7 mouse cellular contexts compared by ENCODE assay signal in the genomic region with DNA sequence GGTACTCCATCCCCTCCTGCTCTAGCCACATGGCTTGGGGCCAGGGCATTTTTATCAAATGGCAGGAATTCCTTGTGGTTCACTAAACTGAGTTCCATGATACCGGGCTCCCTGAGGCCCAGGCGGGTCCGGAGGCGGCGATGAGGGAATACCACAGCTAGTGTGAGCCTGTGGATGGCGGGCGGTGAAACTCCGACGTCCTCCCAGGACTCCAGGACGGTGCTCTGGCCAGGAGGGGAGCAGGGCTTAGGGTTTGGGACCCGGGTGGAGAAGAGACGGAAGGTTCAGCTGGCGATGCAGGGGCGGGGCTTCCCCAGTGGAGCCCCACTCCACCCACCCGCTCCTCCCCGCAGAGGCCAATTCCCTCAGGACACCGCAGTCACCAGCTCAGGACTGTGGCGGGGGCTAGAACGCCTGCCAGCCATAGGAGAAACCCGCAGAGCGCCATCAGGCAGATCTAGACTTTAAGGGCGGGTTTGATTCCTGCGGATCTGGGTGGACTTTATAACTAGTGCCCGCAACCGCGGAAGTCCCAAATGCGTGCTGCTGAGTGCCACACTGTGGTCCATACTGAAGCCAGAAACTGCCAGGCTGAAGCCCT. TPM values are rescaled to one million over a fixed set of nuclear protein-coding genes. Genes with fewer than 3 reads are reported as not detected.
DNase-seq lines count a peak whose midpoint lies in the region; ATAC-seq lines count a peak whose summit lies in the region.

No protein-coding gene starts in this region.

- peak overlapping the region; percentile 26 for H3K4me3 ChIP-seq in forebrain, embryonic 14.5 days (ENCODE audit: low read depth, low read length)

- H3K9ac ChIP-seq in forebrain, embryonic 14.5 days (ENCODE audit: low read length): peak overlapping the region; percentile 43

- no peaks in the 10 kb centered on the region for H3K4me1 ChIP-seq in forebrain, embryonic 14.5 days (ENCODE audit: control insufficient read depth, insufficient read depth, low read length)

- H3K4me2 ChIP-seq in forebrain, embryonic 14.5 days (ENCODE audit: low read length): peak overlapping the region; percentile 45

- 2% methylated on average over 27 of the region's 27 CpGs for WGBS in forebrain, embryonic 14.5 days

- ATAC-seq in forebrain, embryonic 14.5 days: no peak; the same call in 1 of the 2 replicates

- no peak overlapping the region for H3K27ac ChIP-seq in forebrain, embryonic 14.5 days (ENCODE audit: low read depth, low read length)

- H3K9me3 ChIP-seq in forebrain, embryonic 14.5 days (replicated peaks; ENCODE audit: control insufficient read depth, low read length): no peaks in the 10 kb centered on the region

- H3K27me3 ChIP-seq in forebrain, embryonic 14.5 days (replicated peaks; ENCODE audit: control insufficient read depth, insufficient read depth, low read length): peaks cover 17% of the 10 kb centered on the region

- DNase-seq in B cell, adult 2 months: peak; percentile 29 to 32
- peak; percentile 26 for DNase-seq in CD4-positive, CD25-positive, alpha-beta regulatory T cell, adult 2 months (ENCODE audit: low read depth, low spot score)
- DNase-seq in forebrain, embryonic 14.5 days (ENCODE audit: low spot score): peak; percentile 14
- peak; percentile 31 to 37 for DNase-seq in kidney, postnatal 4 days
- DNase-seq in naive thymus-derived CD4-positive, alpha-beta T cell, adult 2 months (ENCODE audit: low read depth): peak; percentile 37
- DNase-seq in spleen, adult 18-20 months: no peak
- DNase-seq in frontal cortex, adult 2 months (ENCODE audit: extremely low spot score in 1 of 2, low spot score in 1 of 2): no peak

- H3K36me3 ChIP-seq in forebrain, embryonic 14.5 days (ENCODE audit: control insufficient read depth, insufficient read depth, low read length): no peaks in the 10 kb centered on the region

RNA-seq across cellular contexts. Expression of gene Rpp21, which starts 20.4 kb away (rescaled TPM):
- 103 and 128 TPM in 2 replicates for polyA plus RNA-seq in forebrain, embryonic 14.5 days (2014; fragmentation: Nextera tagmentation; extraction: Ambion mirVana)
- polyA plus RNA-seq in frontal cortex, adult 2 months (2012; rRNA removed): 60.3 and 67.4 TPM in 2 replicates

RNA-seq across cellular contexts. Expression of gene Trim39, which starts 34.6 kb away (rescaled TPM):
- polyA plus RNA-seq in forebrain, embryonic 14.5 days (2014; fragmentation: Nextera tagmentation; extraction: Ambion mirVana): 13.3 and 15.2 TPM in 2 replicates
- polyA plus RNA-seq in frontal cortex, adult 2 months (2012; rRNA removed): 34.0 and 39.7 TPM in 2 replicates

RNA-seq across cellular contexts. Expression of gene H2-T3, which starts 47.3 kb away (rescaled TPM):
- not detected in 2 replicates for polyA plus RNA-seq in forebrain, embryonic 14.5 days (2014; fragmentation: Nextera tagmentation; extraction: Ambion mirVana)
- not detected in 2 replicates for polyA plus RNA-seq in frontal cortex, adult 2 months (2012; rRNA removed)

RNA-seq across cellular contexts. Expression of gene H2-M10.2, which starts 48.9 kb away (rescaled TPM):
- not detected in 2 replicates for polyA plus RNA-seq in forebrain, embryonic 14.5 days (2014; fragmentation: Nextera tagmentation; extraction: Ambion mirVana)
- not detected in 2 replicates for polyA plus RNA-seq in frontal cortex, adult 2 months (2012; rRNA removed)

Comparison
In these comparisons a context has a peak if more than half of its experiments do, and no peak if none do; other contexts are left out.
1. DNase-seq: peak in B cell, adult 2 months (2 of 2), CD4-positive, CD25-positive, alpha-beta regulatory T cell, adult 2 months (single experiment), forebrain, embryonic 14.5 days (single experiment), kidney, postnatal 4 days (2 of 2) and naive thymus-derived CD4-positive, alpha-beta T cell, adult 2 months (single experiment); none in spleen, adult 18-20 months (0 of 2) and frontal cortex, adult 2 months (0 of 2).